Mouse (Mus musculus) kidney, adult 18-20 months (tissue): ENCODE measurements around the gene Bcl3.

Experiments
- DNase-seq: peaks from one replicate; pipeline ENCODE4 v3.0.0; 2021

The Bcl3 gene

DNA sequence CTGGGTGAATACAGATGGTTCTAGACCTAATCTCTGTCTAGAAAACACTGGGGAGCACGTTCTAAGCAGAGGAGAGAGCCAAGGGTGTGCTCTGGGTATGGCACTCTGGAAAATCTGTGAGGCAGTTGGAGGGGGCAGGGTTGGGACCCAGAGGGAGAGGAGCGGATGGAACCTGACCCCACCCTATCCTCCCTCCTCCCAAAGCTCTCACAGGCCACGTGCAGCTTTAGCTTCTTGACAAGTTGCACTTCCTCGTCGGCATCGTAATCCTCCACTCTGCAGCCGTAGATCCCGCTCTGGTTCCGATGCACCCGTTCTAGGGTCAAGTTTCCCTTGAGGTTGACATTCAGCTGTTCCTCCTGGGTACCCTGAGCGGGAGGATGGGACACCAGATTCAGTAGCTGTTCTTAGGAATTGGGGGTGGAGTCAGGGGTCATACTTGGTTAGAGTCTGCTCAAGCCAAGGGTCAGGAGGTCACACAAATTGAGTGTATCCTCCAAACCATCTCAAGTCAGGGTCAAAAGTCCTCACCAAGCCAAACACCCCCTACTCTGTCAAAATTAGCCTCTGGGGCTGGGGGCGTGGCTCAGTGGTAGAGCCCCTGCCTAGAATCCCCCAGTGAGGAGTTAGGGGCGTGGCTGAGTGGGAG, 58.6 kb downstream of the Bcl3 start:
- no peak for DNase-seq

DNA sequence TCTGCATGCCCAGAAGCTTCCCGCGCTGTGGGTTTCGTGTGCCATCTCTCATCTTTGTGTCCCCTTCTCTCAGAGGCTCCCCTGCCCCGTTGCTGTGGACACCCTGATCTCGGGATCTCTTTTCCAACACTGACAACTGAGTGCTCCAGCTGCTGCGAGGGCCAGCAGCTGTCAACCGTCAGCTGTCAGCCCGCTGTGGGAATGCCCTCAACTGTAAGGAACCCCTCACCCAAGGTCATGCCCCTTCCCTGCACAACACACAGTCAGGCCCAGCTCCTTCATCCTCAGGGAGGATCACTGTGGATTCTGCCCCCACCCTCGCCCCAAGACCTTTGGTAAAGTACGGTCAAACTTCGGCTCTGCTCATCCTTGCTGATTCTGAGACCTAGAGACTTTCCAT, 60.3 kb downstream of the Bcl3 start:
- no peak for DNase-seq

DNA sequence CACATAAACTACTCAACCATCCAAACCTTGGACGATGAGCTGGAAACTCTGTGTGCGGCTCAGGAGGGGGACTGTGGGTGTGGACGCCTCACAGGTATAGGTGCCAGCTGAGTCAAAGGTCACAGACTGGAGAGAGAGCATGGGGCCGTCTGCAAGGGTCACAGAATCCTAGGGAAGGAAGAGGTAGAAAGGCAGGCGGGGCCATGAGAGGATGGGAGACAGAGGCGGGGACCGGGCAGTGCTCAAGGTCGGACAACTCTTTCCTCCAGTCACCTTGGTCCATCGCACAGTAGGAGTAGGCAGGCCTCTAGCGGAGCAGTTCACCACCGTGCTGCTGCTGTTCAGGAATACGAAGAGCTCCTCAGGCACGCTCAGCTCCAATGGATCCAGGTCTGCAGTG, 62.5 kb downstream of the Bcl3 start:
- DNase-seq: no peak

DNA sequence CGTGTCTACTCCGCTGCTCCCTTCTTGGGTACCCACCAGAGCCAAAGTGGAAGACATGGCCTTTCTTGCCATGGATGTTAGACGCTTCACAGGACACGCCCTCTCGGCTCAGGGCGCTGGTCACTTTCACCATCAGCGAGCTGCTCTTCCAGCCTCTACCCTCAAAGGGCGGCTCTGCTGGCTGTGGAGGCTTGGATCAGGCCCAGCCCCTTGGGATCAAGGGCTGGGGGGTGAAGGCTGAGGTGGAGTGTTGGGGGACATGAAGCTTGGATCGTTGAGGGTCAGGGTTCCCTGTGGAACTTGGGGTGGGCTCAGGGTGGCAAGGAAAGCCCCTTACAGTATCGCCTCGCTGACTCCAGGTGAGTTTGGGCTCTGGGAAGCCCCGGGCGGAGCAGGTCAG, 63.9 kb downstream of the Bcl3 start:
- DNase-seq: no peak
